Mouse (Mus musculus) left cerebral cortex, postnatal 36 days (tissue): ENCODE data around the gene Prr12. TPM values are rescaled to one million over a fixed set of nuclear protein-coding genes. Genes with fewer than 3 reads are reported as not detected.

Experiments used
- DNase-seq, 2 experiments: peaks; one replicate each; pipeline ENCODE4 v3.0.0; 2021 to 2022; ENCODE audit warnings: low spot score in 2 of 2, mixed read lengths in 1 of 2
- intact Hi-C: fragments of 180-260 bp; cut with DNase I; formaldehyde crosslinking; loops from one replicate; pipeline ENCODE4 v1.15.1; 2025
- total RNA-seq, 2 experiments: library from RNA; stranded (reverse); gene quantifications; 2 replicates each; pipeline ENCODE4 v1.2.3; 2021

Gene Prr12
- total RNA-seq, 2 experiments from 2014 or later = 64.9 to 75.3 TPM

GRCm38 (mm10) chr7:45007846-45008245, 44.8 kb downstream of the Prr12 start:
- DNase-seq = no peak

DNA sequence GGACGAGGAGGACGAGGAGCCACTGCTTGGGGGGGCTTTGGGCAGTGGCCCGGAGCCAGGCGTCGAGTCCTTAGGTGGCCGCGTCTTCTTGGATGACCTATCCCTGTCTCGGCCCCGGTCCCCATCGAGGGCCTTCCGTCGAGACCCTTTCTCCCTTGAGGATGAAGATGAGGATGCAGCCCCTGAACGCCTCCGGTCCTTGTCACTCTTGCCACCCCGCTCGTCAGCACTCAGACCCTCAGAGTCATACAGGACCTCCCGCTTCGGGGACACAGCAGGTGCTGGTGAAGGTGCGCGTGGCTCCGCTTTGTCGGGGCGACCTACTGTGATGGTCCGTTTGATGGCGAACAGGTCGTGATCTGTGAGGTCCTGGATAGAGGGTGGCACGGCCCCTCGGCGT, 45.5 kb downstream of the Prr12 start:
- intact Hi-C loops = no loop called here

More at GRCm38 (mm10) chr7:45007846-45008245, 44.8 kb downstream of the Prr12 start:
- intact Hi-C loops = no loop called here

DNA sequence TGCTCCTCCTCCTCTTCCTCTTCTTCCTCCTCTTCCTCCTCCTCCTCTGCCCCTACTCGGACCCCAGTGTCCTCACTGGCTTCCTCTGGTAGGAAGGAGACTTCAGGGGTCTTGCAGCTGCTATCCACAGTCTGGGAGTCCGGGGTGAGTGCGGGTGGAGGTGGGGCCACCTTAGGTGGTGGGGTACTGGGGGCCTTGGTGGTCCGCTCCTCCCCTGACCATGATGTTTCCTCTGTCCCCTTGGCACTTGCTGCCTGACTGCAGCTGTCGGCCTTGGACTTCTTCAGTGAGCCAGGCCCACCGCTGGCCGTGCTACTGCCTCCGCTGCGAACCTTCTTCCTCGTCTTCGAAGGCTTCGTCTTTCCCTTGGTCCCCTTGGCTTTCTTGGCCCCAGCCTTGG, 46.2 kb downstream of the Prr12 start:
- intact Hi-C loops = no loop called here
- DNase-seq = no peak

More for the DNA sequence above, 45.5 kb downstream of the Prr12 start:
- no peak for DNase-seq

DNA sequence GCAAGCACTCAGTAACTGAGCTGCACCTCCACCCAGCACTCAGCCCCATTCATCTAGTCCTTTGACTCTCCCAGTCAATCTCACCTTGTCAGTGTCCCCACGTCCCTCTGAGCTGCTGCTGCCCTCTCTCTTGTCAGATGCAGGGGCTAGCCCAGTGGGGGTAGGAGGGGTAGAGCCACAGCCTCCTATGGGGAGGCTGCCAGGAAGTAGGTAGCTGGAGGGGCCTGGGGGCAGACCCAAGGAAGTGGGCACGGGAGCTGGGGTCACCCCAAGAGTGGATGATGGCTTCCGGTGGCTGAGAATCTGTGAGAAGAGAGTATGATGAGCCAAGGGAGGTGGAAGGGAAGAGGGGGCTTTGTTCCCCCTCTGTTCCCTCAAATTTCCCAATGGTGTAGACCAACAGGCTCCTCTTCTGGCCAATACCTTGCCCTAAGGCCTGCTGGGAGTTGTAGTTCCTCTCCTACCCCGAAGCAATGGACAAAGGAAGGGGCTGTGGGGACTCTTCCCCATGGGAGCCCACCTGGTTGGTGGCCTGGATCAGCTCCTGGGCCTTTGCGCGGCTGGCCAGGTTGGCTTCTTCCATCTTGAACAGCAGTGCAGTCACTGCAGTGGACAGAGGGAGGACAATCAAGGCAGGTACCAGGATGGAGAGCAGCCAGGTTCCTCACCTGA, 47.2 kb downstream of the Prr12 start:
- no peak for DNase-seq
- intact Hi-C loops = no loop called here

DNA sequence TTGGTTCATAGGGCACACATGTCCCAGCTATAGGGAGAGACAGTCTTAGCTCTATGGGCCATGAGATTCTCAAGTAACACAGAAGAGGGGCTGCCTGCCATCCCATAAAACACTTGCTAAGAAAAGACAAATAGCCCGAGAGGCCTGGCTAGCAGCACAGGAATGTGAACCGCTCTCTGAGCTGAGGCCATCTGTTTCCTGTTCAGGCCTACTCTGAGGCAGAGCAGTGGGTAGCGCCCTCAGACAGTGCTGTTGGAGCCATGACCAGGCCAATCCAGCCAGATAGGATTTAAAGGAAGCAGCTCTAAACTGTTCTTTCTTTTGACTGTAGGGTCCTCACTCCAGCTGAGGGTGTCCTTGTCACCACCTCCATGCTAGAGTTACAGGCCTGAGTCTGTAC, 48.1 kb downstream of the Prr12 start:
- intact Hi-C loops = no loop called here
- DNase-seq = no peak

DNA sequence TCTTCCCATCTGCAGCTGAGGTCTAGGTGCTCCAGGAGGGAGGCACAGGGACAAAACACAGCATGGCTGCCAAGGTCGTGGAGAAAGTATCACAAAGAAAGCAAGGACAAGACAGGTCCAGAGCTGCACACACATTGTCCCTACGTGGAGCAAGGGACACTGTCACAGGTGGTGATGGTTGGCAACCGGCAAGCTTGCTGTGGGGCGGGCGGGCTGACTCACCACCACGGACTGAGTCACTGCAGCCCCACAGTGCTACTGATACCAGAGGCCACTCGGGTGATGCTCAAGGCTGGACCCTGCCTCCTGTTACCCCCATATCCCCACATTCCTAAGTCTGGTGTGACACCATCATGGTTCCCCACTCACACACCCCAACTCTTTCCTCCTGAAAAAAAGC, 50.2 kb downstream of the Prr12 start:
- intact Hi-C loops = no loop called here

DNA sequence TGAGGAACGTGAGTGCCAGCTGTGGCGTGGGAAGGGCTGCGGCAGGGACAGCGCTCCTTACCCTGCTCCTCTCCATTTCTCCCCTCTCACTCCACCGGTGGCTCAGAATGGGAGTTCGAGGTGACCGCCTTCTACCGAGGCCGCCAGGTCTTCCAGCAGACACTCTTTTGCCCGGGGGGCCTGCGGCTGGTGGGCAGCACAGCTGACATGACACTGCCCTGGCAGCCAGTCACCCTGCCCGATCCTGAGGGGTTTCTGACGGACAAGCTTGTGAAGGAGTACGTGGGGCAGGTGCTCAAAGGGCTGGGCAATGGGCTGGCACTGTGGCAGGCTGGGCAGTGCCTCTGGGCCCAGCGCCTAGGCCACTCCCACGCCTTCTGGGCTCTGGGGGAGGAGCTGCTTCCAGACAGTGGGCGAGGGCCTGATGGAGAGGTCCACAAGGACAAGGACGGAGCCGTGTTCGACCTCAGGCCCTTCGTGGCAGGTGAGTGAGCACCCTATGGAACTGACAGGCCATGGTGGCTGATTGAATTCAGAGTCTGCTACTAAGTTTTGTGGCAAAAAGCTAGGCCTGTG, 52.1 kb downstream of the Prr12 start:
- DNase-seq = no peak
- intact Hi-C loops = no loop called here

More for the DNA sequence above, 50.2 kb downstream of the Prr12 start:
- no peak for DNase-seq

GRCm38 (mm10) chr7:44999753-45000152, 52.9 kb downstream of the Prr12 start:
- intact Hi-C loops = no loop called here
- no peak for DNase-seq

GRCm38 (mm10) chr7:44998501-44998955, 54.2 kb downstream of the Prr12 start, which contains the start of gene Bcl2l12:
Gene Bcl2l12 (minus strand): TSS chr7:44998712.
- intact Hi-C loops = no loop called here
- no peak for DNase-seq

DNA sequence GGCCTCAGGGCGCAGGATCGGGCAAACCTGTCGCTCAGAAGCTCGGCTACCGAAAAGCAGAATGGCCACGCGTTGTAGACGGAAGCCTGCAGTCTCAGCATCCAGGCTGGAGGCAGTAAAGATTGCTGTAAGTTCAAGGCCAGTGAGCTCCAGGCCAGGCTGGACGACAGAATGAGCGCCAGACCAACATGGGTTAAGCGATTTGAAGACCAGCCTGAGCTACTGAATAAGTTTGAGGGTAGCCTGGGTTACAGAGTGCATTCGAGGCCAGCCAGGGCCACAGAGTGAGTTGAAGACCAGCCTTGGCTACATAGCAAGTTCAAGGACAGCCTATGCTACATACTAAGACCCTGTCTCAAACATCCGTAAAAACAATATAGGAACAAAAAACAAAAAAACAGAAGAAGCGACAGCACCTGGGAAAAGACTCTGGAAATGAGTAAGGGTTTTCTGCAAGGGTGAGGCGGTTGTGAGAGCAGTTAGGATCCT, 54.7 kb downstream of the Prr12 start:
- intact Hi-C loops = loop anchor here (2.0 kb wide), 1 partner anchor 19 kb away; the partner anchor contains the start of genes Rras and Scaf1

DNA sequence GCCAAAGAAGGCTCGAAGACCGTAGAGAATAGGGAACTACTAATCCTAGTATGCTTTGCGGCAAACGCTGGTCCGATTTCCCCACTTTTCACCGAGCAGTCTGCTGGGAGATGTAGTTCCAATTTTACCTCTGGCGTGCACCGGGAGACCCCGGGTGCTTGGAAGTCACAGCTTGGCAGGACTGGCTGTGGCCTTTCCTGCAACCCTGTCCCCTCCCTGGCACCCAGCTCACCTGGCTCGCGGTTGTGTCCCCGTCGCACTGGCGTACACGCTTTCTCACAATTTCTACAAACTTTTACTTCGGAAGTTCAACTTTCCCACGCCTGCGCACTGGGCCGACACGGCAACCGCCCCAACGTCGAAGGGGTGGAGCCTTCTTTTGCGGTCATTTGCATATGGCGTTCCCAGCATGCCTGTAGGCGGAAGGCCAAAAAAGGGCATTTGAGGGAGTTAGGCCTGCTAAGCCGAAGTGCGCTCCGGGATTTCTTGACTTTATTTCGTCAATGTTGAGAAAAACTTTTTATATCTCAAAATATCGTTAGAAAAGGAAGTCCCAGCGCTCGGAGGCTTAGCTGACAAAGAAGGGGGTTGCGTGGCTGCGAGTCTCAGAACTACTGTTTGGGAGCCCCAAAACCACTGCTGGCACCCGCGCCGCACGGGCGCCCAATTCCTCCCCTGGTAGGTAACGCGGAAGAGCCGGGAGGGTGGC, 55.3 kb downstream of the Prr12 start, which contains the start of gene Irf3:
Gene Irf3, plus strand, starts transcription at position 418 of the 709 bp plus-strand sequence.
- peak; percentile 96 to 97 for DNase-seq
- intact Hi-C loops = loop anchor here (2.0 kb wide), 1 partner anchor 19 kb away; the partner anchor contains the start of genes Rras and Scaf1

More for the DNA sequence above, 54.7 kb downstream of the Prr12 start:
- no peak for DNase-seq

DNA sequence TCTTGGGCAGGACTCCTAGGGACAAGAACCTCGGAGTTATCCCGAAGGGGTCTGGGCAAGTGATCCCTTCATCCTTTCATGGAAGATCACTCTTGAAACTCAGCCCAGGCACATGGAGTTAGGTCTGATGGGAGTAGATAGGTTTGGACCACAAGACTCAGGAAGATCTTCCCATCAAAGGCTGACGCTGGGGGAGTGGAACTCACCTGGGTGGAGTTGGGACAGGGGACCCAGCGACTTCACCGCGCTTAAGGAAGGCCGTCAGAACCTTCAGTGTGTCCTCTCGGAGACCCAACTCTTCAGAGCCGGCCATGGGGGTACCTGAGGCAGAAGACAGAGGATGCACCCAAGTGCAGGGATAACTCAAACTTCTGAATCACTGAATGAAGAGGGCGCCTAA, 56.0 kb downstream of the Prr12 start:
- no peak for DNase-seq
- intact Hi-C loops = loop anchor here (2.0 kb wide), 1 partner anchor 20 kb away; the partner anchor contains the start of genes Rras and Scaf1

DNA sequence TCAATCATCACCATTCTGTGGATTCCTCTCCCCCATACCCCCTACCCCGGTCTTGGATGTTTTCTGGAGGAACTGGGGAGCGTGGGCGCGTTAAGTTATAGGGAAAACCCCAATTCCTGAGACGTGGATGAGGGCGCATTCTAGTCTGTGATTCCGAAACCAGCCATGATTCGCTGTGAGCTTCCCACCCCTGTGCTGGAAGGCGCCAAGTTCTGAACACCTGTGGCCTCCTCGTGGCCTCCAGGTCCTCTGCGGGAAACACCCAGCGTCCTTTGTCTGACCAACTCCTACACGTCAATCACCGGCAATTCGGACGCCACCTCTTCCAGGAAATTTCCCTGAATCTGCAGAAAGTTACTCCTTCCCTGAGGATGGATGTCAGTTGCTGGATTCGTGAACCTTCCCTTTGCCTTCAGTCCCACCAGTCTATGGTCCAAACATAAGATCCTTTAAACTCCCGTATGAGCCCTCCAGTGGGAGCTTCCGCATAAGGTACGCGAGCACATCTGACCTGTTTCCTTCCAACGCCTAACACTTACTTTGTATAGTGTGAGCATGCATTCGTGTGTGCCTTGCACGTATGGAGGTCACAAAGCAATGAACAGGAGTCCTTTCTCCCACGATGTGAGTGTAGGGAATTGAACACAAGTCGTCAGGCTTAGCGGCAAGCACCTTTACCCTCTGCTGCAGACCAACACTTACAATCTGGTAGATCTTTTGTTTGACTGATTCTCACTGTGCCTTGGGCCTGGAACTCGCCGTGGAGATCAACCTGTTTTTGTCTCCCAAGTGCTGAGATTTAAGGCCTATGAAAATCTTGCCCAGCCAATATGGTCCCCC, 65.6 kb downstream of the Prr12 start:
- DNase-seq = peak in 1 of 2 experiments; percentile 28
- intact Hi-C loops = no loop called here

DNA sequence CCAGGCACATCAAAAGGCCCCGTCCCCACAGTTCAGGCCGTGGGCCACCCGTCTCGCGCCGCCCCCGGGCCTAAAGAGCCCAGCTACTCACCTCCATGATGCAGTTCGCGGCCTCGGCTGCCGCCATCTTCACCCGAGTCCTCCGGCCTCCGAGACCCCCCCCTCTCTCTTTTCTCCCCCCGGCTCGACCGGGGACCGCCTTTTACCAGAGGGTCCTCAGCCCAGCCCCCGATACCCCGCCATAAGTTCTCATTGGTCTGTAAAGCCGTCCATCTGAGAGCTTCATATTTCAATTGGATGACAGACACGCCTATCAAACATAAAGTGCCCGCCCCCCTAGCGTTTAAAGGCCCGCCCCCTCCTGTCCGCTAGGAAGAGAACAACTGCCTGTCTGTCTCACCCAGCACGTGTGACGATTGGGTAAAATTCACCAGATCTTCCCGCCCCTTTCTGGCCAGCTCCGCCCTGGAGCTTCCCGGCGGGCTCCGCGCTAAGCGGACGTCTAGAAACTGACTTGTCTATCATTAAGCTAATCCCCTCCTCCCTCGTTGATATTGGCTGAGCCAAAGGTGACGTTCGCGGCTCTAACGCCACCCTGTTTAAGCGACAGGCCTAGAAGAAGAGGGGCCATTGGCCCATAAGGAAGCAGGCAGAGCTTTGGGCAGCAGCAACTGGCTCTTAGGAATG, 66.3 kb downstream of the Prr12 start, which contains the start of gene Prmt1:
Gene Prmt1, minus strand, starts transcription at position 377 of the 687 bp plus-strand sequence.
- DNase-seq = peak; percentile 99
- intact Hi-C loops = no loop called here

DNA sequence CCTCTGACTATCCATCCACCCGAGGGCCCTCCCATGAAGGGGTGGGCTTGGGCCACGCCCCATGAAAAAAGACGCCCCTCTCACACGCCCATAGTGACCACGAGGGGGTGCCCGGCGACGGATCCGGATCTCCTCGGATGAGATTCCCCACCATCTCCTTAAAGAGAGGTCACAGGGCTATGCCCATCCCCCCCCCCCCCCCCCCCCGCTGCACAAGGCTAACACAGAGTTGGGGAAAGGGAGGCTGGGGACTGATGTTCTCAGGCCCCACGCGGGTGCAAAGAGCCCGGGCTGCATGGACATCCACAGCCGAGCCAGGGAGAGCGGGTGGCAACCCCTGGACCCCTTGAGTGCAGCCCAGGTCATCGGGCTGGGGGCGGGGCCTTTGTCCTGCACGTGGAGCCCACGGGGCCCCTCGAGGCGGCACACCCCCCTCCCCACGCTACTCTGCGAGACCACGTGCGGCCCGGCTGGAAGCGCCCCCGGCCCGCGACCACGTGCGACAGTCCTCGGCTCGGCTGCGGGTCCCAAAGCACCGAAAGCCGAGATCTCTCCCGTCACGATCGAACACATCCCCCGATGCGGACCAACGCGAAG, 67.0 kb downstream of the Prr12 start:
- DNase-seq = peak; percentile 47 to 48
- intact Hi-C loops = no loop called here

- intact Hi-C loops = loop anchor here (5.0 kb wide), 1 partner anchor 68 kb away; the partner anchor contains the start of gene Prr12
- no peak for DNase-seq
Observed at GRCm38 (mm10) chr7:44984833-44985164, 67.9 kb downstream of the Prr12 start.

DNA sequence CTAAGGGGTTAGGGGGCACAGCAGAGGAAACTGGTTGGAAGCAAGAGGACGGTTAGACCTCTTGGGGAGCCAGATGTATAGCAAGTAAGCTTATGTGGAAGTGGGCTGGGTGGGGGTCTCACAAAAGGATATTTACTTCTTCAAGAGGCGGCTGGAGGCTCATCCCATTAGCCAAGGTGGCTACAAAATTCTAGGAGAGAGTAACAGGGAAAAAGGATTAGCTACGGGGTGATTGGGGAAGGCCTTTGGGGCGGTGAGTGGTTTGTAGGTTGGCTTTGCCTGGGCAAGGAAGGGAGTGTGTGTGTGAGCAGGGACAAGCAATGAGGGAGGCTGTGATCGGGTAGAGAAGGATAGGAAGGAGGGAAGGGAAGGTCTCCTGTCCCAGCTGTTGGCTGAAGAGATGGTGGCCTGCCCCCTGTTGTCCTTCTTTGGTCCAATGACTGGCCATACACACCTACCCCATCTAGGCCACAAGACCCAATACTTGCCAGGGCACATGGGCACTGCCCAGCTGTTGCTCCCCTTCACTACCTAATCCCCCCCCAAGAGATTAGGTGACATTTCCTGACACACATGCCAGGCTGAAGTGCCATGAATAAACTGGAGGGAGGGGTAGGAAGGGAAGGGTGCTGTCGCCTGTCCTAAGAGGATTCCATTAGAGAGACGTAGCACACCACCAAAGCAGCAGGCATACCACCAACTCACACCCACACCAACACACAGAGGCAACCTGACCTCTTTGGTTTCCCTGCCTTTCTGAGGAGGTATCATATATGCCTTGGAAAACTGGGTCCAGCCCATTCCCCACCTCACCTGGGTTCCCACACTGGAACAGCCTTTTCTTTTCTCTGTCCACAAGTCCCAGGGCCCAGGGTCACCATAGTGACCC, 68.5 kb downstream of the Prr12 start:
- intact Hi-C loops = loop anchor here (5.0 kb wide), 1 partner anchor 68 kb away; the partner anchor contains the start of gene Prr12
- DNase-seq = no peak
